Mouse (Mus musculus) 3134 (cell line): ENCODE measurements around the gene Sval2.

Source experiments
- DNase-seq: peaks from one replicate; pipeline ENCODE4 v3.0.0-alpha.2; 2011; ENCODE audit warnings: low spot score; ENCODE audit not compliant: insufficient read length; ENCODE audit errors: extremely low read depth

Gene Sval2

GRCm38 (mm10) chr6:41852689-41853088 lies at the start of gene Sval2:
Gene Sval2 (plus strand): TSS chr6:41852989.
- DNase-seq = no peak

GRCm38 (mm10) chr6:41824086-41824485 lies 28.7 kb upstream of the Sval2 start:
- DNase-seq = no peak

GRCm38 (mm10) chr6:41829516-41829915 lies 23.3 kb upstream of the Sval2 start:
- DNase-seq = no peak

GRCm38 (mm10) chr6:41847235-41847634 lies 5.6 kb upstream of the Sval2 start, which contains the start of gene Pip:
Gene Pip (plus strand): TSS chr6:41847535.
- no peak for DNase-seq

DNA sequence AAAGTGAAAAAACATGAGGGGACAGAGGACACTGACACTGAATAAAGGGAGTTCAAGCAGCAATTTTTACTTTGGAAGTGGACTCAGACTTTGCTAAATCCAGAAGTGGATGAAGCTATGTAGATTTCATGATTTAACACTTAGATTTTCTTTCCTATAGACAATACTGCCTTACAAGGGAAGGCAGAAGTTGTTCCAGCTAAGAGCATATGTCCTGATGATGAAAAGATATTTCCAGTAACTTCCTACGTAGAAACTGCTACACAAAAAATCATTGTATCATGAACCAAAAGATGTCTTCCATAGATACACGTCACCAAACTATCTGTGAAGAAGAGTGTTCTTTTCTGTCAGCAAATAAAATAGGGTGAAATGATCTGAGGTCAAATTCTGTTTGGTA lies 11.2 kb downstream of the Sval2 start:
- no peak for DNase-seq

GRCm38 (mm10) chr6:41911625-41912024 lies 58.8 kb downstream of the Sval2 start:
- no peak for DNase-seq
